Mouse (Mus musculus) lung, postnatal 0 days (tissue): ENCODE measurements around the gene Gm29133.

Experiments
- CTCF ChIP-seq: IDR thresholded peaks from 2 replicates; pipeline ENCODE4 v1.5.1; 2016; ENCODE audit warnings: antibody characterized with exemption, mild to moderate bottlenecking
- EP300 ChIP-seq: IDR thresholded peaks from 2 replicates; pipeline ENCODE4 v1.6.1; 2016; ENCODE audit warnings: antibody characterized with exemption, mild to moderate bottlenecking, control low read depth

DNA sequence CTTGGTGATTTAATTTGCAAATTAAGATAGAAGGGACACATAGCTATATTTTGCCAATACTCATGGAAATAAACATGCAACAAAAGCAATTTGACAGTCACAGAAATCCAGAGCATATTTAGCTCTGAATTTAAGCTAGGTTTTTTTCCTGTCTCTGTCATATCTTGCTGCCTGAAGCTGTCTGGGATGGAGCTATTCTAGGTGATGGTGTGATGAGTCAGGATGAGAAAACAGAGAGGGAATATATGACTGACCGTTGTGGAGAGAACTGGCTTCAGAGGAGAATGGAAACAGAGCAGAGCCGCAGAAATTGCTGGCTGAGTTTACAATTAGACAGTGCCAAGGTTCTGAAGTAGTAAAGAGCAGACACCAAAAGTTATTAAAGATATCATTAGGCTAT is 26.3 kb downstream of the Gm29133 start:
- TF ChIP-seq CTCF (no peak), EP300 (no peak)
